Mouse (Mus musculus) macrophage (primary cell): ENCODE data around the gene Tldc1. TPM values are rescaled to one million over a fixed set of nuclear protein-coding genes. Genes with fewer than 3 reads are reported as not detected.

ENCODE experiments used
- H3K27ac ChIP-seq: fragments of 350-480 bp; formaldehyde crosslinking; 2 replicates; pipeline ENCODE4 v1.9.0; 2021
- H3K36me3 ChIP-seq: fragments of 350-480 bp; formaldehyde crosslinking; 2 replicates; pipeline ENCODE4 v1.9.0; 2021; ENCODE audit errors: inconsistent target
- H3K4me3 ChIP-seq: fragments of 350-480 bp; formaldehyde crosslinking; 2 replicates; pipeline ENCODE4 v1.9.0; 2021; ENCODE audit errors: inconsistent target
- H3K79me2 ChIP-seq: fragments of 350-480 bp; formaldehyde crosslinking; 2 replicates; pipeline ENCODE4 v1.9.0; 2021; ENCODE audit errors: inconsistent target
- WGBS: methylation state at CpG from one replicate; pipeline ENCODE4 v1.1.7; 2026; ENCODE audit warnings: inconsistent platforms; ENCODE audit not compliant: missing documents; 5-methylcytosine and 5-hydroxymethylcytosine counted together
- polyA plus RNA-seq: library from polyadenylated mRNA; stranded (reverse); fragments of 250-400 nt; gene quantifications from 3 replicates; pipeline ENCODE4 v1.2.4, GENCODE M21; 2018; ENCODE audit warnings: inconsistent platforms
- total RNA-seq, 78 experiments: library from RNA; depleted of rRNA; stranded (reverse); fragments of 250-400 nt; gene quantifications; 1 replicate in 9 of 78; 2 replicates in 24 of 78; 3 replicates in 43 of 78; 4 replicates in 2 of 78; pipeline ENCODE4 v1.2.4; 2018; ENCODE audit warnings: inconsistent platforms in 56 of 78

Tldc1 gene
- 10 to 100 TPM in 13 of 26 experiments, 1 to 10 TPM in 13; 3.9 to 19.4 (median 10.4) TPM for total RNA-seq (2018; cell fraction: chromatin; rRNA removed)
- 10 to 100 TPM in 17 of 26 experiments, 1 to 10 TPM in 9; 4.5 to 18.2 (median 11.5) TPM for total RNA-seq (2018; cell fraction: cytosol; rRNA removed)
- 10 to 100 TPM in 14 of 26 experiments, 1 to 10 TPM in 12; 2.6 to 19.0 (median 10.9) TPM for total RNA-seq (2018; cell fraction: nucleus; rRNA removed)
- polyA plus RNA-seq, result 9.6 to 10.4 TPM (median 10.1 TPM) in 3 replicates

GRCm38 (mm10) chr8:119778263-119778662 is at the start of gene Tldc1:
TSS of gene Tldc1 (minus strand) at chr8:119778416.
- H3K4me3 ChIP-seq, result peak within 1 kb of the TSS; percentile 85
- H3K36me3 ChIP-seq, result no peaks in the 10 kb centered on the region
- peak within 1 kb of the TSS; percentile 68 for H3K27ac ChIP-seq
- 1% methylated on average over 13 of the region's 18 CpGs for WGBS
- peaks cover 12% of the 10 kb centered on the region; the same call in 1 of the 2 replicates for H3K79me2 ChIP-seq

- 13% methylated on average over 4 of the region's 4 CpGs for WGBS
- H3K27ac ChIP-seq, result peak overlapping the region; percentile 98
- peaks cover 34% of the 10 kb centered on the region for H3K36me3 ChIP-seq
- no peak overlapping the region for H3K4me3 ChIP-seq
- peaks cover 84% of the 10 kb centered on the region for H3K79me2 ChIP-seq
Observed at GRCm38 (mm10) chr8:119827721-119828153, 49.5 kb upstream of the Tldc1 start.

GRCm38 (mm10) chr8:119826982-119827381 is 48.8 kb upstream of the Tldc1 start:
- Histone ChIP-seq H3K79me2 (peaks cover 84% of the 10 kb centered on the region), H3K27ac (peak overlapping the region; percentile 98), H3K4me3 (no peak overlapping the region; the same call in 1 of the 2 replicates), H3K36me3 (peaks cover 40% of the 10 kb centered on the region)
- WGBS, result 12% methylated on average over 5 of the region's 5 CpGs

- Histone ChIP-seq H3K79me2 (peaks cover 84% of the 10 kb centered on the region), H3K27ac (peak overlapping the region; percentile 98), H3K36me3 (peaks cover 43% of the 10 kb centered on the region), H3K4me3 (no peak overlapping the region)
- 1% methylated on average over 18 of the region's 19 CpGs for WGBS
Observed at GRCm38 (mm10) chr8:119825950-119826730, 47.9 kb upstream of the Tldc1 start.

GRCm38 (mm10) chr8:119824809-119825273 is 46.6 kb upstream of the Tldc1 start:
- Histone ChIP-seq H3K27ac (peak overlapping the region; percentile 98), H3K79me2 (peaks cover 84% of the 10 kb centered on the region), H3K4me3 (no peak overlapping the region), H3K36me3 (peaks cover 43% of the 10 kb centered on the region)
- WGBS, result 17% methylated on average over 11 of the region's 11 CpGs

- Histone ChIP-seq H3K79me2 (peaks cover 84% of the 10 kb centered on the region), H3K27ac (peak overlapping the region; percentile 98), H3K4me3 (no peak overlapping the region), H3K36me3 (peaks cover 44% of the 10 kb centered on the region)
- WGBS, result 57% methylated on average over 4 of the region's 4 CpGs
Observed at GRCm38 (mm10) chr8:119824100-119824499, 45.9 kb upstream of the Tldc1 start.

- H3K4me3 ChIP-seq, result no peak overlapping the region
- 93% methylated on average over 9 of the region's 9 CpGs for WGBS
- H3K36me3 ChIP-seq, result peaks cover 51% of the 10 kb centered on the region
- peaks cover 84% of the 10 kb centered on the region for H3K79me2 ChIP-seq
- peak overlapping the region; percentile 98 for H3K27ac ChIP-seq
Observed at GRCm38 (mm10) chr8:119823278-119823677, 45.1 kb upstream of the Tldc1 start.

GRCm38 (mm10) chr8:119821691-119822090 is 43.5 kb upstream of the Tldc1 start:
- WGBS, result 98% methylated on average over 6 of the region's 6 CpGs
- Histone ChIP-seq H3K27ac (no peak overlapping the region), H3K36me3 (peaks cover 60% of the 10 kb centered on the region)

GRCm38 (mm10) chr8:119819976-119820375 is 41.8 kb upstream of the Tldc1 start:
- H3K36me3 ChIP-seq, result peaks cover 76% of the 10 kb centered on the region
- 94% methylated on average over 8 of the region's 8 CpGs for WGBS
- H3K79me2 ChIP-seq, result peaks cover 97% of the 10 kb centered on the region
- H3K4me3 ChIP-seq, result no peak overlapping the region
- no peak overlapping the region for H3K27ac ChIP-seq

More at GRCm38 (mm10) chr8:119821691-119822090, 43.5 kb upstream of the Tldc1 start:
- Histone ChIP-seq H3K79me2 (peaks cover 84% of the 10 kb centered on the region), H3K4me3 (no peak overlapping the region)

GRCm38 (mm10) chr8:119819316-119819715 is 41.1 kb upstream of the Tldc1 start:
- H3K79me2 ChIP-seq, result peaks cover 100% of the 10 kb centered on the region

GRCm38 (mm10) chr8:119817446-119817845 is 39.2 kb upstream of the Tldc1 start:
- no peak overlapping the region for H3K27ac ChIP-seq
- H3K4me3 ChIP-seq, result no peak overlapping the region
- WGBS, result 64% methylated on average over 12 of the region's 12 CpGs
- H3K79me2 ChIP-seq, result peaks cover 93% of the 10 kb centered on the region
- peaks cover 65% of the 10 kb centered on the region for H3K36me3 ChIP-seq

More at GRCm38 (mm10) chr8:119819316-119819715, 41.1 kb upstream of the Tldc1 start:
- 93% methylated on average over 7 of the region's 7 CpGs for WGBS
- H3K36me3 ChIP-seq, result peaks cover 76% of the 10 kb centered on the region
- H3K4me3 ChIP-seq, result no peak overlapping the region
- no peak overlapping the region for H3K27ac ChIP-seq

GRCm38 (mm10) chr8:119816219-119816618 is 38.0 kb upstream of the Tldc1 start:
- Histone ChIP-seq H3K36me3 (peaks cover 53% of the 10 kb centered on the region), H3K4me3 (no peak overlapping the region), H3K27ac (no peak overlapping the region), H3K79me2 (peaks cover 93% of the 10 kb centered on the region)
- WGBS, result over 99% methylated on average over 6 of the region's 6 CpGs

GRCm38 (mm10) chr8:119812650-119813431 is 34.6 kb upstream of the Tldc1 start:
- Histone ChIP-seq H3K79me2 (peaks cover 75% of the 10 kb centered on the region), H3K27ac (peak overlapping the region; percentile 93), H3K4me3 (no peak overlapping the region), H3K36me3 (peaks cover 51% of the 10 kb centered on the region)
- WGBS, result 15% methylated on average over 12 of the region's 12 CpGs

- Histone ChIP-seq H3K36me3 (peaks cover 54% of the 10 kb centered on the region), H3K27ac (peak overlapping the region; percentile 93), H3K4me3 (no peak overlapping the region), H3K79me2 (peaks cover 66% of the 10 kb centered on the region)
- 23% methylated on average over 6 of the region's 6 CpGs for WGBS
Observed at GRCm38 (mm10) chr8:119811925-119812324, 33.7 kb upstream of the Tldc1 start.
